Mouse (Mus musculus) embryonic facial prominence, embryonic 11.5 days (tissue): ENCODE data around the gene Rbm25. TPM values are rescaled to one million over a fixed set of nuclear protein-coding genes. Genes with fewer than 3 reads are reported as not detected.
"Not testable (repeated sequence)": the region's sequence is repeated elsewhere in the genome, so short reads cannot be mapped to it uniquely, and the experiment has no call there.

ENCODE experiments used
- ATAC-seq: fragments of 200-750 bp; cut with Nextera tagmentation; replicated peaks from 2 replicates; pipeline ENCODE4 v1.8.0; 2017; ENCODE audit warnings: low read depth; ENCODE audit not compliant: insufficient number of reproducible peaks, low FRiP score, low TSS enrichment
- DNase-seq: peaks from one replicate; pipeline ENCODE4 v3.0.0-alpha.2; 2015; ENCODE audit warnings: low spot score
- H3K27ac ChIP-seq: fragments of 300-500 bp; sonication (generic); replicated peaks from 2 replicates; pipeline ENCODE4 v1.5.1; 2014; ENCODE audit warnings: mild to moderate bottlenecking, low read depth, low read length, control low read depth
- H3K27me3 ChIP-seq: fragments of 300-500 bp; sonication (generic); 2 replicates; pipeline ENCODE4 v1.6.1; 2014; ENCODE audit warnings: mild to moderate bottlenecking, low read length, moderate library complexity, mixed read lengths; ENCODE audit not compliant: control insufficient read depth, insufficient read depth
- H3K36me3 ChIP-seq: fragments of 300-500 bp; sonication (generic); replicated peaks from 2 replicates; pipeline ENCODE4 v1.6.1; 2014; ENCODE audit warnings: low read depth, mild to moderate bottlenecking, low read length, moderate library complexity, mixed read lengths; ENCODE audit not compliant: control insufficient read depth, insufficient read depth
- H3K4me1 ChIP-seq: fragments of 300-500 bp; sonication (generic); 2 replicates; pipeline ENCODE4 v1.6.1; 2014; ENCODE audit warnings: low read length, mixed read lengths; ENCODE audit not compliant: control insufficient read depth, insufficient read depth
- H3K4me2 ChIP-seq: fragments of 300-500 bp; sonication (generic); 2 replicates; pipeline ENCODE4 v1.6.1; 2014; ENCODE audit warnings: low read depth, mild to moderate bottlenecking, control low read depth, low read length, moderate library complexity
- H3K4me3 ChIP-seq: fragments of 300-500 bp; sonication (generic); 2 replicates; pipeline ENCODE4 v1.5.1; 2014; ENCODE audit warnings: low read depth, low read length, control low read depth
- H3K9ac ChIP-seq: fragments of 300-500 bp; sonication (generic); replicated peaks from 2 replicates; pipeline ENCODE4 v1.6.1; 2014; ENCODE audit warnings: mild to moderate bottlenecking, control low read depth, low read length
- H3K9me3 ChIP-seq: fragments of 300-500 bp; sonication (generic); replicated peaks from 2 replicates; pipeline ENCODE4 v1.6.1; 2016; ENCODE audit warnings: mild to moderate bottlenecking, low read length, inconsistent platforms, mixed read lengths; ENCODE audit not compliant: control insufficient read depth
- WGBS: fragments of 180-500 bp; shearing (Covaris S2); extraction: QIAGEN DNeasy Blood & Tissue Kit; methylation state at CpG from one replicate; pipeline ENCODE4 v1.1.7; 2014; 5-methylcytosine and 5-hydroxymethylcytosine counted together
- polyA plus RNA-seq: library from polyadenylated mRNA; unstranded; fragments of >200 nt; fragmentation: Nextera tagmentation; extraction: Ambion mirVana; gene quantifications from 2 replicates; pipeline ENCODE4 v1.2.1, GENCODE M21; 2014

Gene Rbm25
- 254 and 265 TPM in 2 replicates for polyA plus RNA-seq

- DNase-seq, H3K4me1 ChIP-seq, H3K36me3 ChIP-seq, H3K27me3 ChIP-seq, H3K9me3 ChIP-seq, ATAC-seq: not testable (repeated sequence)
- WGBS, result no CpG with 5 or more reads among the region's 5 CpGs
- Histone ChIP-seq H3K4me3 (peak within 1 kb of the TSS; percentile 96), H3K9ac (peak within 1 kb of the TSS; percentile 99), H3K27ac (peak within 1 kb of the TSS; percentile 94), H3K4me2 (peak within 1 kb of the TSS; percentile 61)
These were observed at the start of gene Rbm25 for GRCm38 (mm10) chr12:83630936-83631335. Gene Rbm25, plus strand, starts transcription at chr12:83631236.

DNA sequence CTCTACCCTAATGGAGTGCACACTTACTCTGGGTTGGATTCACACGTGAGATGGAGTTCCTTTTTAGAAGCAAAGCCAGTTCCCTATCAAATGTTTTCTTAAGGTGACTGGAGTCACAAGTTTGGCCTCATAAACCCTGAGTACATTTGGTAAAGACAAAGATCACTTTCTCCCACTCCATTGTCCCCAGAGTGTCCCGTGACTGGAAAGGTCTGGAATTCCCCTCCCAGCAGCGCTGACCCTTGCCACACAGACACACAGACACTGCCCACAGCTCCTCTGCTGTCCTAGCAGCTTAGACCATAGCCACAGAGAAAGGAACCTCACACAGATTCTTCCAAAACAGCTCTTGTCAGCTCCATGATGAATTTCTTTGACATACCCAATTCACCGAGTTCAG is 48.9 kb upstream of the Rbm25 start:
- no peak overlapping the region for H3K27ac ChIP-seq
- no peak overlapping the region for H3K4me2 ChIP-seq
- WGBS, result 56% methylated on average over 4 of the region's 4 CpGs

GRCm38 (mm10) chr12:83582747-83583146 is 48.3 kb upstream of the Rbm25 start:
- 66% methylated on average over 4 of the region's 4 CpGs for WGBS
- no peaks in the 10 kb centered on the region; the same call in 1 of the 2 replicates for H3K36me3 ChIP-seq

More for the DNA sequence above, 48.9 kb upstream of the Rbm25 start:
- H3K27me3 ChIP-seq, result no peaks in the 10 kb centered on the region
- no peaks in the 10 kb centered on the region for H3K4me1 ChIP-seq
- ATAC-seq, result no peak
- no peaks in the 10 kb centered on the region for H3K36me3 ChIP-seq
- no peak for DNase-seq
- H3K9me3 ChIP-seq, result no peaks in the 10 kb centered on the region
- no peak overlapping the region for H3K9ac ChIP-seq
- H3K4me3 ChIP-seq, result no peak overlapping the region

GRCm38 (mm10) chr12:83586628-83587027 is 44.4 kb upstream of the Rbm25 start:
- no peaks in the 10 kb centered on the region; the same call in 1 of the 2 replicates for H3K36me3 ChIP-seq
- H3K4me3 ChIP-seq, result no peak overlapping the region
- H3K9me3 ChIP-seq, result no peaks in the 10 kb centered on the region
- H3K27ac ChIP-seq, result no peak overlapping the region
- ATAC-seq (no peak), DNase-seq (no peak)
- no peaks in the 10 kb centered on the region for H3K4me1 ChIP-seq
- no peaks in the 10 kb centered on the region for H3K27me3 ChIP-seq
- no peak overlapping the region for H3K4me2 ChIP-seq
- 95% methylated on average over 5 of the region's 5 CpGs for WGBS
- H3K9ac ChIP-seq, result no peak overlapping the region

More at GRCm38 (mm10) chr12:83582747-83583146, 48.3 kb upstream of the Rbm25 start:
- Histone ChIP-seq H3K4me3 (no peak overlapping the region), H3K27me3 (no peaks in the 10 kb centered on the region), H3K4me2 (no peak overlapping the region), H3K4me1 (no peaks in the 10 kb centered on the region), H3K9ac (no peak overlapping the region), H3K9me3 (no peaks in the 10 kb centered on the region), H3K27ac (no peak overlapping the region)
- ATAC-seq (no peak), DNase-seq (no peak)

GRCm38 (mm10) chr12:83591754-83592501 is 39.1 kb upstream of the Rbm25 start:
- DNase-seq (no peak), ATAC-seq (no peak)
- Histone ChIP-seq H3K27ac (no peak overlapping the region), H3K27me3 (no peaks in the 10 kb centered on the region), H3K9ac (no peak overlapping the region), H3K4me2 (no peak overlapping the region), H3K4me3 (no peak overlapping the region), H3K36me3 (no peaks in the 10 kb centered on the region; the same call in 1 of the 2 replicates), H3K9me3 (no peaks in the 10 kb centered on the region), H3K4me1 (no peaks in the 10 kb centered on the region)
- 89% methylated on average over 8 of the region's 8 CpGs for WGBS

DNA sequence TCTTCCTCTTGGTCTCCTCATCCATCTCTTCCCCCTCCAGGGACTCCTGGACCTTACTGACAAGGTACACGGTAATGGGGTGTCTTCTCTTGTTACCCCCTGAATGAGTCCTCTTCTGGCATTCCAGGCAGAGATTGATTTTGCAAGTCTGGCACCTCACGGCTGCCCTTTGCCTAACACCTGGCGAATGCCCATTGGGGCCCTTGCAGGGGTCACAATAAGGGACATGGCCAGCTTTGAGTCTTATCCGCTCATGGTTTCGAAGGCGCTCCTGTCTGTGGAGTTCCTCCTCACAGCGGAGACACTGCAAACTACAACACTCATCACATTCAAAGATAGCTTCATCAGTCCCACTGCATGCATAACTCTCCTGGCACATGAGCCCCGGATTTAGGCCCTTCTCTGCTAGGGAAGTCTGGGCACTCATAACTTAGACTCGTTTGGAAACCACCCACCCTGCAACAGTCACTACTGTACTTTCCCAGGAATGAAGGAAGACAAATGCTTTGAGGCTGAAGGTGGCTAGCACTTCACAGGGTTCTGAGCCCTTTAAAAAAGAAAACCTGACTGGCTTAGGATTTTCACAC is 36.5 kb upstream of the Rbm25 start:
- Histone ChIP-seq H3K27ac (no peak overlapping the region), H3K4me2 (no peak overlapping the region), H3K36me3 (no peaks in the 10 kb centered on the region), H3K9ac (no peak overlapping the region), H3K9me3 (no peaks in the 10 kb centered on the region), H3K4me1 (no peaks in the 10 kb centered on the region), H3K4me3 (no peak overlapping the region), H3K27me3 (no peaks in the 10 kb centered on the region)
- no peak for DNase-seq
- WGBS, result 90% methylated on average over 9 of the region's 9 CpGs
- ATAC-seq, result no peak

- Histone ChIP-seq H3K4me2 (peak overlapping the region; percentile 51), H3K4me3 (peak overlapping the region; percentile 79), H3K27me3 (no peaks in the 10 kb centered on the region), H3K9me3 (no peaks in the 10 kb centered on the region), H3K4me1 (no peaks in the 10 kb centered on the region), H3K36me3 (no peaks in the 10 kb centered on the region), H3K9ac (peak overlapping the region; percentile 92), H3K27ac (peak overlapping the region; percentile 65; the same call in 1 of the 2 replicates)
- DNase-seq (peak; percentile 5), ATAC-seq (peak; percentile 13)
- WGBS, result 3% methylated on average over 20 of the region's 20 CpGs
These were observed 34.7 kb upstream of the Rbm25 start for GRCm38 (mm10) chr12:83596191-83596954.
